Mouse (Mus musculus): ENCODE measurements around the gene Mfsd6.

GRCm38 (mm10) chr1:52751634-52752033, 24.4 kb upstream of the Mfsd6 start:
- TF ChIP-seq HCFC1 (IDR thresholded peaks at IDR 0.05; ENCODE audit: low read depth, low read length) (no peak), RAD21 (IDR thresholded peaks at IDR 0.05; ENCODE audit: low read depth, low read length) (no peak), CTCF (conservative IDR thresholded peaks at IDR 0.05 in 1 of 2, IDR thresholded peaks at IDR 0.05 in 1 of 2; ENCODE audit: low read depth in 2 of 2, low read length in 2 of 2) (no peak), E2F4 (IDR thresholded peaks at IDR 0.05; ENCODE audit: insufficient replicate concordance, low read depth, low read length) (no peak), TCF12 (IDR thresholded peaks at IDR 0.05; ENCODE audit: low read depth, low read length) (no peak), BHLHE40 (IDR thresholded peaks at IDR 0.05; ENCODE audit: low read depth, low read length) (no peak), POLR2A (IDR thresholded peaks at IDR 0.05; ENCODE audit: low read depth, low read length) (no peak)
